Mouse (Mus musculus) forebrain, embryonic 15.5 days (tissue): ENCODE data around the gene Rac3. TPM values are rescaled to one million over a fixed set of nuclear protein-coding genes. Genes with fewer than 3 reads are reported as not detected.
"Not testable (repeated sequence)": the region's sequence is repeated elsewhere in the genome, so short reads cannot be mapped to it uniquely, and the experiment has no call there.

ENCODE experiments used
- ATAC-seq: fragments of 200-750 bp; cut with Nextera tagmentation; replicated peaks from 2 replicates; pipeline ENCODE4 v1.8.0; 2017; ENCODE audit warnings: mild to moderate bottlenecking, moderate TSS enrichment, moderate library complexity
- H3K27ac ChIP-seq: fragments of 300-500 bp; sonication (generic); replicated peaks from 2 replicates; pipeline ENCODE4 v1.5.1; 2015; ENCODE audit warnings: mild to moderate bottlenecking, inconsistent platforms
- H3K27me3 ChIP-seq: fragments of 300-500 bp; sonication (generic); 2 replicates; pipeline ENCODE4 v1.6.1; 2015; ENCODE audit warnings: inconsistent platforms
- H3K36me3 ChIP-seq: fragments of 300-500 bp; sonication (generic); 2 replicates; pipeline ENCODE4 v1.6.1; 2015; ENCODE audit warnings: mild to moderate bottlenecking, inconsistent platforms
- H3K4me1 ChIP-seq: fragments of 300-500 bp; sonication (generic); 2 replicates; pipeline ENCODE4 v1.6.1; 2015; ENCODE audit warnings: inconsistent platforms
- H3K4me2 ChIP-seq: fragments of 300-500 bp; sonication (generic); replicated peaks from 2 replicates; pipeline ENCODE4 v1.6.1; 2015; ENCODE audit warnings: mild to moderate bottlenecking, inconsistent platforms
- H3K4me3 ChIP-seq: fragments of 300-500 bp; sonication (generic); 2 replicates; pipeline ENCODE4 v1.5.1; 2015; ENCODE audit warnings: mild to moderate bottlenecking, inconsistent platforms
- H3K9ac ChIP-seq: fragments of 300-500 bp; sonication (generic); replicated peaks from 2 replicates; pipeline ENCODE4 v1.6.1; 2015; ENCODE audit warnings: mild to moderate bottlenecking, inconsistent platforms
- H3K9me3 ChIP-seq: fragments of 300-500 bp; sonication (generic); 2 replicates; pipeline ENCODE4 v1.6.1; 2016; ENCODE audit warnings: inconsistent platforms
- WGBS: fragments of 180-500 bp; shearing (Covaris S2); methylation state at CpG from one replicate; pipeline ENCODE4 v1.1.7; 2015; ENCODE audit warnings: mixed read lengths; 5-methylcytosine and 5-hydroxymethylcytosine counted together
- polyA plus RNA-seq: library from polyadenylated mRNA; unstranded; fragments of >200 nt; fragmentation: Nextera tagmentation; extraction: Ambion mirVana; gene quantifications from 2 replicates; pipeline ENCODE4 v1.2.1, GENCODE M21; 2015

The Rac3 gene
- polyA plus RNA-seq, 1 experiment from 2014 or later: 251 TPM

DNA sequence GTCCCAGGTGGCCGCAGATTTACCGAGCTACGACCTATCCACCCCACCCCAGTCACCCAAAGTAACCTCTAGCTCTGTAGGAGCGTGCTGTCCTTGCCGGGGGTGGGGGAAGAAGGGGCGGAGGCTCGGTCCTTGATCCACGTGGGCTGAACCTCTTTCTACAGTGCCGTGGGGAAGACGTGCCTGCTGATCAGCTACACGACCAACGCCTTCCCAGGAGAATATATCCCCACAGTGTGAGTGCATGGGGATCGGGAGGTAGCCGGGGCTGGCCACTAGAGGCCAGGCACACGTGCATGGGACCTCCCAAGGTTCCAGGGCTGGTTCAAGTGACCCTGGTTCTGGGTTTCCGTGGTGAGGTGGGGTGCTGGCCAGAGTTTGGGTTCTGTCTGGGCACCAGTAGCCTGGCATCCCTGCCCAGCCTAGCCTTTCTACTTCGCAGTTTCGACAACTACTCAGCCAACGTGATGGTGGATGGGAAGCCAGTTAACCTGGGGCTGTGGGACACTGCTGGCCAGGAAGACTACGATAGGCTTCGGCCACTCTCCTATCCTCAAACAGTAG, 879 bp downstream of the Rac3 start:
- 20% methylated on average over 21 of the region's 21 CpGs for WGBS
- Histone ChIP-seq H3K4me3 (peak overlapping the region; percentile 52), H3K9me3 (no peaks in the 10 kb centered on the region), H3K9ac (peak overlapping the region; percentile 71), H3K4me1 (peaks cover 28% of the 10 kb centered on the region), H3K4me2 (peak overlapping the region; percentile 96), H3K27me3 (no peaks in the 10 kb centered on the region), H3K36me3 (peaks cover 19% of the 10 kb centered on the region), H3K27ac (no peak overlapping the region)
- peak; percentile 4; the same call in 1 of the 2 replicates for ATAC-seq

GRCm38 (mm10) chr11:120722761-120723382, 1.6 kb downstream of the Rac3 start:
- no peak overlapping the region for H3K27ac ChIP-seq
- peaks cover 28% of the 10 kb centered on the region for H3K4me1 ChIP-seq
- peak overlapping the region; percentile 52; the same call in 1 of the 2 replicates for H3K4me3 ChIP-seq
- no peaks in the 10 kb centered on the region for H3K27me3 ChIP-seq
- no peak for ATAC-seq
- H3K9ac ChIP-seq: no peak overlapping the region
- H3K4me2 ChIP-seq: peak overlapping the region; percentile 96; the same call in 1 of the 2 replicates
- H3K9me3 ChIP-seq: no peaks in the 10 kb centered on the region
- 86% methylated on average over 11 of the region's 11 CpGs for WGBS
- H3K36me3 ChIP-seq: peaks cover 15% of the 10 kb centered on the region

DNA sequence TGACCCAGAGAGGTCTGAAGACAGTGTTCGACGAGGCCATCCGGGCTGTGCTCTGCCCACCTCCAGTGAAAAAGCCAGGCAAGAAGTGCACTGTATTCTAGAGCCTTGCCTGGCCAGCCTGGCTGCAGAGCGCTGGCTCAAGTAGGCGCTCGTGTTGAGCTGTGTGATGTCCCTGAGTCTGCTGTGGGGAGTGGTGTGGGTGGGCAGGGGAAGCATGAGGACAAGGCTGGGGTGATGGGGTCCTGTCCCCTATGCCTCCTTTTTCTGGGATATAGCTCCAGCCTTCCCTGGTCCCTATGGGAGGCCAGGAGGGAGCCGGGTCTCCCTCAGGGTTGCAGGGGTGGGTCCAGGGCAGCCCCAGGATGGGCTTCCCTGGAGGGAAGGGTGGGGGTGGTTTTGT, 2.2 kb downstream of the Rac3 start:
- Histone ChIP-seq H3K4me1 (peaks cover 28% of the 10 kb centered on the region), H3K36me3 (peaks cover 9% of the 10 kb centered on the region; the same call in 1 of the 2 replicates), H3K4me2 (no peak overlapping the region), H3K27ac (no peak overlapping the region), H3K27me3 (no peaks in the 10 kb centered on the region), H3K9ac (no peak overlapping the region), H3K9me3 (no peaks in the 10 kb centered on the region), H3K4me3 (no peak overlapping the region)
- WGBS: 82% methylated on average over 7 of the region's 7 CpGs
- no peak for ATAC-seq

- WGBS: 21% methylated on average over 36 of the region's 36 CpGs
- Histone ChIP-seq H3K4me3 (peak overlapping the region; percentile 56), H3K36me3 (no peaks in the 10 kb centered on the region), H3K4me2 (peak overlapping the region; percentile 76), H3K27ac (no peak overlapping the region), H3K9ac (peak overlapping the region; percentile 59), H3K4me1 (peaks cover 19% of the 10 kb centered on the region), H3K27me3 (no peaks in the 10 kb centered on the region), H3K9me3 (no peaks in the 10 kb centered on the region)
- ATAC-seq: peak; percentile 42
Observed at GRCm38 (mm10) chr11:120726243-120727168, 5.2 kb downstream of the Rac3 start.

DNA sequence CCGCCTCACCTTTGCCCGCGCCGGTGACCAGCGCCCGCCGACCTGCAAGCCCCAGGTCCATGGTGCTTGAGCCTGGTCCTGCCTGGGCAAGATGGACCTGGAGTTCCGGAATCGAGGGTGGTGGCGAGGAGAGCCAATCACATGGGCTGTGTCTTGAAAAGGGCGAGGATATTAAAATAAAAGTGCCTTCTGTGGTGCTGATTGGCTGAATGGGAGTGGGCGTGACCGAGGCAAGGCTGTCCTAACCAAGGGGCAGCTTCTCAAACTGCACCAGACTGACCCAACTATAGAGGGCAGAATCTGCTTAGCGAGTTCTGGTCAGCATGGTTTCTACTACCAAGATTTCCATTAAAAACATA, 5.9 kb downstream of the Rac3 start, which contains the start of gene Dcxr:
Gene Dcxr (minus strand): TSS at position 113 of the 359 bp plus-strand sequence.
- no peak within 1 kb of the TSS for H3K27ac ChIP-seq

GRCm38 (mm10) chr11:120727564-120727963, 6.3 kb downstream of the Rac3 start:
- Histone ChIP-seq H3K4me3 (no peak overlapping the region), H3K4me1 (peaks cover 10% of the 10 kb centered on the region), H3K9me3 (no peaks in the 10 kb centered on the region), H3K4me2 (no peak overlapping the region), H3K27me3 (no peaks in the 10 kb centered on the region), H3K36me3 (no peaks in the 10 kb centered on the region), H3K27ac (no peak overlapping the region), H3K9ac (no peak overlapping the region)
- no peak for ATAC-seq
- 62% methylated on average over 12 of the region's 12 CpGs for WGBS

More for the DNA sequence above, 5.9 kb downstream of the Rac3 start, which contains the start of gene Dcxr:
- no peaks in the 10 kb centered on the region for H3K27me3 ChIP-seq
- peak; percentile 75 for ATAC-seq
- H3K4me3 ChIP-seq: peak within 1 kb of the TSS; percentile 56
- H3K4me1 ChIP-seq: peaks cover 13% of the 10 kb centered on the region
- WGBS: 0% methylated on average over 14 of the region's 14 CpGs
- H3K9me3 ChIP-seq: no peaks in the 10 kb centered on the region
- H3K4me2 ChIP-seq: peak within 1 kb of the TSS; percentile 76
- no peaks in the 10 kb centered on the region for H3K36me3 ChIP-seq
- H3K9ac ChIP-seq: peak within 1 kb of the TSS; percentile 59

DNA sequence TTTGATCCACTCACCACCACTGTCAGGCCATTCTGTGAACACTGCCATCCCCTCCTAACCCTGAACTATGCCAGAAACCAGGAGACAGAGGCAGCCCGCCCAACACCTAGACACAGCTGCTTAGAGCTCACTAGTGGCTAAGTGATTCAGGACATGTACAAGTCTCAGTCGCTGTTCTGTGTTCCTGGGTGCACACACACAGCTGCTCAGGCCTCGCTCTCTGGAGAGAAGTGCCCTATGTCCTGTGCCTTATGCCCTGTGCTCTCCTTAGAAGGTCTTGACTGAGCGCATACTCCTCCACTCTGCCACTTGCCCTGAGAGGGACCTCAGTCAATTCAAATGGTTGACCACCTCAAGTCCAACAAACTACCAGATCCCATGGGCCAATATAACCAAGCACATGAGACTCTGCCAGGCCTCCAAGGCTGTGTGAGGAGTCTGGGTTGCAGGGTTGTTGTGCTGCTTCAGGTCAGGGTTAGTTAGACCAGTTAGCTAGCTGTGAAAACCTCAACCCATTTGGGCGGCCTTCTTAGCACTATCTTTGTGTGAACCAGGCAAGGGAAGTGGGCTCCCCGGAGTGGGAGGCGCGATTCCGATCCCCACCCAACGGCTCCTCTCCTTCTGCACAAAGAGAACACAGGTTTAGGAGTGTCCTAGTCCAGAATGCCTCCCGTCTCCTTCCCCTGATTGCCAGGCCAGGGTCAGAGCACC, 7.4 kb downstream of the Rac3 start:
- no peak for ATAC-seq
- WGBS: 70% methylated on average over 11 of the region's 11 CpGs
- no peaks in the 10 kb centered on the region for H3K36me3 ChIP-seq
- H3K4me2 ChIP-seq: no peak overlapping the region
- peaks cover 7% of the 10 kb centered on the region for H3K4me1 ChIP-seq
- no peaks in the 10 kb centered on the region for H3K9me3 ChIP-seq
- no peak overlapping the region for H3K4me3 ChIP-seq
- H3K9ac ChIP-seq: no peak overlapping the region
- no peak overlapping the region for H3K27ac ChIP-seq
- H3K27me3 ChIP-seq: no peaks in the 10 kb centered on the region

DNA sequence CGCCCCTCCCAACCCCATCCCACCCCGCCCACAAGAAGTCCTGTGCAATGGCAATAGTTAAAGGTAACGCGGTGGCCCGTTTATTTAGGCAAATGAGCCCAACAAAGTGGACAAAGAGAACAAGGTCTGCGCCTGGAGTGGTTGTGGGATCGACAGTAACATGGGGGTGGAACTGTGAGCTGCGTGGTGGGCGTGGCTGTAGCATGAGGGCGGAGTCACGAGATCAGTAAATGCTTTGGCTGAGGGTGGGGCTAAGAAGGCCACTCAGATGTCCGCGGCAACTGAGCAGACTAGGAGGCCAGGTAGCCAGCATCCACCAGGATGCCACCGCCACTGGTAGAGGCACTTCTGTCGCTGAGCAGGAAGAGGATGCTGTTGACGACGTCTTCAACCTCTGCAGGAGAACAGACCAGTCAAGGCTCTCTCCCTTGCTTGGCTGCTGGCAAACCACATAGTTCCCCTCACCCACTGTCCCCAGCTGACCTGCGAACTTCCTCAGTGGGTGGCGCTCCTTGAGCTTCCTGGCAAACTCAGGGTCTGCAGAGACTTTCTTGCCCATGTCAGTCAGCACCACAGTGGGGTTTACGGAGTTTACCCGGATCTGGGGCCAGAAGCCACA, 8.3 kb downstream of the Rac3 start:
- not testable (repeated sequence) for H3K27me3 ChIP-seq, H3K4me3 ChIP-seq, H3K4me1 ChIP-seq, H3K9me3 ChIP-seq, H3K27ac ChIP-seq, ATAC-seq, H3K9ac ChIP-seq, H3K36me3 ChIP-seq
- WGBS: 5% methylated on average over 18 of the region's 21 CpGs
- H3K4me2 ChIP-seq: peak overlapping the region; percentile 19; the same call in 1 of the 2 replicates

- Histone ChIP-seq H3K36me3 (no peaks in the 10 kb centered on the region), H3K9ac (no peak overlapping the region), H3K4me2 (no peak overlapping the region), H3K27me3 (no peaks in the 10 kb centered on the region), H3K9me3 (no peaks in the 10 kb centered on the region), H3K4me1 (peaks cover 7% of the 10 kb centered on the region), H3K27ac (no peak overlapping the region), H3K4me3 (no peak overlapping the region)
- WGBS: 86% methylated on average over 10 of the region's 10 CpGs
- no peak for ATAC-seq
Observed at GRCm38 (mm10) chr11:120730331-120730870, 9.1 kb downstream of the Rac3 start.

- no peak for ATAC-seq
- Histone ChIP-seq H3K36me3 (no peaks in the 10 kb centered on the region), H3K9me3 (no peaks in the 10 kb centered on the region), H3K4me2 (no peak overlapping the region), H3K27ac (no peak overlapping the region), H3K4me1 (peaks cover 7% of the 10 kb centered on the region), H3K4me3 (no peak overlapping the region), H3K27me3 (no peaks in the 10 kb centered on the region), H3K9ac (no peak overlapping the region)
- 100% methylated on average over 1 of the region's 1 CpGs for WGBS
Observed at GRCm38 (mm10) chr11:120731395-120731794, 10.1 kb downstream of the Rac3 start.
